Mouse (Mus musculus) embryo, embryonic 10.5 days (tissue): ENCODE results near the gene Rhoh.

Experiments used
- DNase-seq: peaks from one replicate; pipeline ENCODE4 v3.0.0-alpha.2; 2015; ENCODE audit warnings: low spot score

The Rhoh gene

GRCm38 (mm10) chr5:65861154-65861944 is at the start of gene Rhoh:
Gene Rhoh, plus strand, starts transcription at chr5:65861213.
- no peak for DNase-seq

GRCm38 (mm10) chr5:65823601-65824133 is 37.3 kb upstream of the Rhoh start:
- peak; percentile 52 for DNase-seq

- DNase-seq: no peak
These were observed 34.5 kb upstream of the Rhoh start for GRCm38 (mm10) chr5:65826476-65826875.

- no peak for DNase-seq
These were observed 33.9 kb upstream of the Rhoh start for GRCm38 (mm10) chr5:65827102-65827501.

- no peak for DNase-seq
These were observed 32.8 kb upstream of the Rhoh start for GRCm38 (mm10) chr5:65828261-65828660.

- DNase-seq: no peak
These were observed 32.0 kb upstream of the Rhoh start for GRCm38 (mm10) chr5:65829059-65829458.

GRCm38 (mm10) chr5:65831917-65832618 is 28.9 kb upstream of the Rhoh start:
- DNase-seq: no peak

- no peak for DNase-seq
These were observed 27.9 kb upstream of the Rhoh start for GRCm38 (mm10) chr5:65833092-65833491.

GRCm38 (mm10) chr5:65833766-65834498 is 27.1 kb upstream of the Rhoh start:
- DNase-seq: no peak

GRCm38 (mm10) chr5:65838053-65838452 is 23.0 kb upstream of the Rhoh start:
- DNase-seq: peak; percentile 27

GRCm38 (mm10) chr5:65842947-65843346 is 18.1 kb upstream of the Rhoh start:
- DNase-seq: no peak

- no peak for DNase-seq
These were observed 14.5 kb upstream of the Rhoh start for GRCm38 (mm10) chr5:65846534-65846933.

- no peak for DNase-seq
These were observed 14.1 kb upstream of the Rhoh start for GRCm38 (mm10) chr5:65846958-65847357.

- DNase-seq: no peak
These were observed 13.4 kb upstream of the Rhoh start for GRCm38 (mm10) chr5:65847656-65848055.

GRCm38 (mm10) chr5:65850765-65851164 is 10.2 kb upstream of the Rhoh start:
- no peak for DNase-seq

GRCm38 (mm10) chr5:65854786-65855191 is 6.2 kb upstream of the Rhoh start:
- peak; percentile 31 for DNase-seq

- DNase-seq: no peak
These were observed 5.4 kb upstream of the Rhoh start for GRCm38 (mm10) chr5:65855571-65855970.

GRCm38 (mm10) chr5:65856591-65857411 is 4.2 kb upstream of the Rhoh start:
- DNase-seq: no peak

- no peak for DNase-seq
These were observed 3.1 kb upstream of the Rhoh start for GRCm38 (mm10) chr5:65857935-65858334.

- DNase-seq: no peak
These were observed 2.7 kb upstream of the Rhoh start for GRCm38 (mm10) chr5:65858355-65858754.

- DNase-seq: peak; percentile 32
These were observed 2.1 kb upstream of the Rhoh start for GRCm38 (mm10) chr5:65858898-65859297.

GRCm38 (mm10) chr5:65859396-65859795 is 1.6 kb upstream of the Rhoh start:
- no peak for DNase-seq
